Mouse (Mus musculus) naive thymus-derived CD4-positive, alpha-beta T cell, adult 5 months (primary cell): ENCODE results near the gene Cdc25a. TPM values are rescaled to one million over a fixed set of nuclear protein-coding genes. Genes with fewer than 3 reads are reported as not detected.

ENCODE experiments used
- polyA plus RNA-seq: library from polyadenylated mRNA; unstranded; fragments of 100-300 nt; shearing (Covaris generic); gene quantifications from one replicate; pipeline ENCODE4 v1.2.1, GENCODE M21; 2017

The Cdc25a gene
- polyA plus RNA-seq, result 14.2 TPM

DNA sequence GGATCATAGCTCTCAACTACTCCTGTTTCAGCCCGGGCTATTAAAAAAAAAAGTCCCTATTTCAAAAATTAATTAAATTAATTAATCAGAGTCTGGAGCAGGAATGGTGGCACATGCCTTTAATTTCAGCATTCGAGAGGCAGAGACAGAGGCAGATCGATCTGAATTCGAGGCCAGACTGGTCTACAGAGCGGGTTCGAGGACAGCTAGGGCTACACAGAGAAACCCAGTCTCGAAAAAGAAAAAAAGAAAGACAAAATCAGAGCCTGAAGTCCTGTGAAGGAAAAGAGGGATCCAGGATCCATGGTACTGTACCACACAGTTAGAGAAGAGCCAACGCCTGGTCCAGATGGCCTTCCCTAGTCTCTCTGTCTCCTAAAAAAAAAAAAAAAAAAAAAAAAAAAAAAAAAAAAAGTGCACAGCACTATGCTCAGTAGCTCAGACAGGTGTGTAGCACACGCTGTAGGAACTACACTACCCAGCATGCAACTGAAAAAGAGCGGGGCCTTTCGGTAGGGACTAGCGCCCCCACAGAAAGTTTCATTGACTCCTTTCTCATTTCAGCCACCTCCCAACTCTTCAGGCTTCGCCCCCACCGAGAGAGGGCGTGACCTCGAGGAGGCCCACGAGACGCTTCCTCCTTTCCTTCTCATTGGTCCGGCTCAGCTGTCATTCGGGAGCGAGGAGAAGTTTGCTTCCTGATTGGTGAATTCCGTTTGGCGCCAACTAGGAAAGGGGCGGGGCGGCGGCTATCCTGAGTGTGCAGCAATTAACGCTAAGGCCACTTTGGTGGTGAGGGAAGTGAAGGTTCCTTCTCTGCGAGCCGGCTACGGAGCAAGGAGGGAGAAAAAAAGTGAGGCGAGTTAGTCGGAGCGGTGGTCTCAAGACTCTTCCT, at the start of gene Cdc25a:
Gene Cdc25a (plus strand): TSS at position 783 of the 895 bp plus-strand sequence.

DNA sequence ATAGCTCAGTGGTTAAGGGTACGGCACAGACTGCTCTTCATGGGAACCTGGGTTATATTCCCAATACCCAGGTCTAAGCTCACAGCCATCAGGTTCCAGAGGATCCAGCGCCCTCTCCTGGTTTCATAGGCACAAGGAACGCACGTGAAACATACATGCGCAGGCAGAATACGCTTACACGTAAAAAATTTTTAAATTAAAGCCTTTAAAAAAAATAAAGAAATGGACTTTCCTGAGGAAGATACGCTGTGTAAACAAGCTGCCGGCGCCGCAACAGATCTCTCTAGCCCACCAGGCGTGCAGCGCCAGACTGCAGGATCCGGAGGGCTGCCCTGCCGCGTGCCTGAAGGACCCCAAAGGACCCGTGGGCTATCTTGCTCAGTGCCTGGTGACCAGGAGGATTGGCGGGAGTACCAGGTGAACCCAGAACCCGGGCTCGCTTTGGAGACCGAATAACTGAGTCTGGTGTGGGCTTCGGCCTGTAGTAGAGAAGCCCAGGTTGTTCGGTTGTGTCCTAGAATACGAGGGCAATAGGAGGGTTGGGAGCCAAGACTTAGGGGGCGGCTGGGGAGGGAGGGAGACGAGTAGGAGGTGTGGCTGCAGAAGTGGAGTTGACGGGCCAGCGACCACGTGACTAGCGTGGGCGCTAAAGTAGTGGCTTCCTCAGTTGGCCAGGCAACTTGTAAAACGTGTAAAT, 42.8 kb upstream of the Cdc25a start, which contains the start of gene Nme6:
Gene Nme6 (plus strand): TSS at position 359 of the 697 bp plus-strand sequence.

DNA sequence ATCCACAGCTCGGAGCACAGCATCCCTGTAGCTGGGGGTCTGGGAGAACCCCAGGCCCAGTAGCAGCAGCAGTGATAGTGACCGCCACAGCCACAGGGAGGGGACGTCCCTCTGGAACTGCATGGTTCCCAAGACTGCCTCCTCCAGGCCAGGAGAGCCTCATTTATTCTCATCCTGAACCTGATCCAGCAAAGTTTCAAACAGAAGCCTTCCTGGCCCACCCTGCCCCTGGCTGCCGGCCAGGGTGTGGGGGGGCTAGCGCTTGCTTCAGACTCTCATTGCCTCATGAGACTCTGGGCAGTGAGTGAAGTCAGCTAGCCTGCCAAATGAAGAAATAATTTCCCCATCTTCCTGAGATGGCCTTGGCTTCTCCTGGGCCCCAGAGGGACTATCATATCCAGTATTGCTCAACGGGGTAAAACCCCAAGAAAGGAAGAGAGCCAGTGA, 26.0 kb upstream of the Cdc25a start, which contains the start of gene Camp:
Gene Camp (minus strand): TSS at position 306 of the 447 bp plus-strand sequence.

DNA sequence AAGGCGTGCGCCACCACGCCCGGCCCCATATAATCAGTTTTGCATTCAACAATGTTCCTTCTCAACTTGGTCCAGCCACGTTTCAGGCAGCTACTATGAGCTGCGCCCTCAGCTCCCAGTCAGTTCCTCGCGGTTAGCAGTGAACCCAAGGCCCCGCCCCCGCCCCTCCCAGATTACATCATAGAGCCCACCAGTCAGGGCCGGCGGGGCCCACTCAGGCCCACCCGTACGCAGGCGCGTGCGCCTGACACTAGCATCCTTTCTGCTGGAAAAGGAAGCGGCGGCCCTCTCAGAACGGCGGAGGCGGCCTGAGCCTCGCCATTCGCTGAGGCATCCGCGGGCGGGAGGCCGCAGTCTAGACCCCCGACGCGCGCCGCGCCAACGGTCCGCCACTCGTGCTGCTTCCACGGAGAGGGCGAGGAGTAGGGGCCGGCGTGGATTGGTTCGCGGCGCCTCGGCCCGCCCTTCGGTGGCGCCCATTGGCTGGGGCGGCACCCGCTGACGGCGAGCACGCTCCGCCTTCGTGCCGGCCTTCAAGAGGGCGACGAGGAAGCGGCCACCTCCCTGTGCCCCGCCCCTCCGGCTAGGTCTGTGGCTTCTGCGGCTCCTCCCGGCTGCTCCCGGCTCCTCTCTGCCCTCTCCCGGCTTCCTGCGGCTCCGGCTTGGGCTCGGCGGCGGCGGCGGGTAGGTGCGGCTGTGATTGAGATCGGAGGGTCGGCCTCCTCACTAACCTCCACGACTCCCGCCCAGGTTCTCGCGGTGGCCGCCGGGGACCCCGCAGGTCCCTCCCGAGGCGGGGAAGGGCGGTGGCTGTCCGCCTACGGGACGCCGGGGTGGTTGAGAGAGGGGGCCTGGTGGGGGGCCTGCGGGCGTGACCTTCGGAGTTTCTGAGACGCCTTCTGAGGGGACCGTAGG, 56.1 kb downstream of the Cdc25a start, which contains the start of gene Map4:
Gene Map4 (plus strand): TSS at position 204 of the 915 bp plus-strand sequence.

Other genes starting within 250 kb of the Cdc25a start
- not detected for gene Fbxw24, start 249.5 kb upstream of the Cdc25a start, polyA plus RNA-seq
- not detected for gene Fbxw25, start 210.9 kb upstream of the Cdc25a start, polyA plus RNA-seq
- gene Fbxw18, start 172.9 kb upstream of the Cdc25a start, polyA plus RNA-seq, result not detected
- not detected for gene Fbxw26, start 129.5 kb upstream of the Cdc25a start, polyA plus RNA-seq
- not detected for gene Fbxw27, start 84.9 kb upstream of the Cdc25a start, polyA plus RNA-seq
- gene Spink8, start 63.3 kb upstream of the Cdc25a start, polyA plus RNA-seq, result not detected
- 4.8 TPM for gene Nme6, start 42.8 kb upstream of the Cdc25a start, polyA plus RNA-seq
- not detected for gene Camp, start 26.0 kb upstream of the Cdc25a start, polyA plus RNA-seq
- 70.5 TPM for gene Map4, start 55.9 kb downstream of the Cdc25a start, polyA plus RNA-seq
- 43.2 TPM for gene Smarcc1, start 242.1 kb downstream of the Cdc25a start, polyA plus RNA-seq
- 148 TPM for gene Dhx30, start 242.3 kb downstream of the Cdc25a start, polyA plus RNA-seq